Mouse (Mus musculus) testis, adult 2 months (tissue): ENCODE results near the gene Ephx3.

ENCODE experiments used
- CTCF ChIP-seq: fragments of 200-500 bp; IDR thresholded peaks from 2 replicates; pipeline ENCODE4 v1.5.1; 2012; ENCODE audit warnings: low read depth, mild to moderate bottlenecking, inconsistent platforms, low read length, moderate library complexity; ENCODE audit not compliant: control insufficient read depth, insufficient read depth, insufficient replicate concordance
- POLR2A ChIP-seq: fragments of 200-500 bp; IDR thresholded peaks from 2 replicates; pipeline ENCODE4 v1.6.1; 2012; ENCODE audit warnings: low read depth, mild to moderate bottlenecking, inconsistent platforms, low read length, moderate library complexity; ENCODE audit not compliant: control insufficient read depth

GRCm38 (mm10) chr17:32164780-32165179 is 24.6 kb downstream of the Ephx3 start:
- TF ChIP-seq CTCF = no peak
- no peak for TF ChIP-seq POLR2A
